Mouse (Mus musculus) erythroblast, embryonic 14.5 days (primary cell): ENCODE measurements around the gene Arhgap25.

Experiments used
- GATA1 ChIP-seq: IDR thresholded peaks from 2 replicates; pipeline ENCODE4 v1.6.1; 2012; ENCODE audit warnings: low read length, inconsistent platforms, mixed read lengths
- TAL1 ChIP-seq: IDR thresholded peaks from 3 replicates; pipeline ENCODE4 v1.6.1; 2012; ENCODE audit warnings: low read length, inconsistent platforms, mixed read lengths

DNA sequence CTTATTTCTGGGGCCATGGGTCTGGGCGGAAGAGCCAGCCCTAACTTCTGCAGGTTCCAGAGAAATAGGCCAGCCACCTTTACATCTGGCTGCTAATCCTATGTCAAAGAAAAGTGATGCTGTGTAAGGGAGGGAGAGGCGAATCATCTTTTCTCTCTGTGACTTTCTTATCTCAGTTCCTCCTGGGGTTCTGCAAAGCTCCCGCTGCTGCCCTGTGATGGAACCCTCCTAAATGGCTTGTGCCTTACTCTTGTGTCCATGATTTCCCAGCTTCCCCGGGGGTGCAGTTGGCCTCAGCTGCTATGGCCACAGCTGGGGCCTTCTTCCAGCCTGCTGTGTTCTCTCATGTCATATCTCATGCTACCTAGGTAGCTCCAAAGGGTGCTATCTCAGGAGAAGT, 5.7 kb downstream of the Arhgap25 start:
- TF ChIP-seq TAL1, result no peak
- TF ChIP-seq GATA1, result no peak
